Mouse (Mus musculus) heart, embryonic 14.5 days (tissue): ENCODE measurements around the gene Cpm. TPM values are rescaled to one million over a fixed set of nuclear protein-coding genes. Genes with fewer than 3 reads are reported as not detected.
A peak's percentile ranks its signal among the peaks of the same experiment; 100 is the strongest.

ENCODE experiments used
- ATAC-seq: fragments of 200-750 bp; cut with Nextera tagmentation; 2 replicates; pipeline ENCODE4 v1.8.0; 2017; ENCODE audit warnings: low read depth, moderate TSS enrichment; ENCODE audit not compliant: insufficient number of reproducible peaks, insufficient read depth, low FRiP score
- H3K27ac ChIP-seq, 2 experiments: fragments of 200-500 bp in 1 of 2; fragments of 300-500 bp in 1 of 2; sonication (generic) in 1 of 2; replicated peaks in 1 of 2; 2 replicates each; pipeline ENCODE4 v1.5.1; 2012 to 2014; ENCODE audit warnings: low read depth in 2 of 2, low read length in 2 of 2, control low read depth in 1 of 2, mild to moderate bottlenecking in 1 of 2, mixed read lengths in 1 of 2; ENCODE audit not compliant: control insufficient read depth in 1 of 2, insufficient read depth in 1 of 2
- H3K27me3 ChIP-seq: fragments of 300-500 bp; sonication (generic); 2 replicates; pipeline ENCODE4 v1.6.1; 2014; ENCODE audit warnings: mild to moderate bottlenecking, low read length, control low read depth; ENCODE audit not compliant: control insufficient read depth, insufficient read depth
- H3K36me3 ChIP-seq: fragments of 300-500 bp; sonication (generic); 2 replicates; pipeline ENCODE4 v1.6.1; 2014; ENCODE audit warnings: mild to moderate bottlenecking, control low read depth, low read length, mixed read lengths; ENCODE audit not compliant: control insufficient read depth, insufficient read depth
- H3K4me1 ChIP-seq, 2 experiments: fragments of 200-500 bp in 1 of 2; fragments of 300-500 bp in 1 of 2; sonication (generic) in 1 of 2; 2 replicates each; pipeline ENCODE4 v1.6.1; 2012 to 2014; ENCODE audit warnings: low read length in 2 of 2, control low read depth in 1 of 2, mixed read lengths in 1 of 2; ENCODE audit not compliant: control insufficient read depth in 2 of 2, insufficient read depth in 2 of 2
- H3K4me2 ChIP-seq: fragments of 300-500 bp; sonication (generic); 2 replicates; pipeline ENCODE4 v1.6.1; 2014; ENCODE audit warnings: mild to moderate bottlenecking, low read length
- H3K4me3 ChIP-seq, 2 experiments: fragments of 200-500 bp in 1 of 2; fragments of 300-500 bp in 1 of 2; sonication (generic) in 1 of 2; 2 replicates each; pipeline ENCODE4 v1.5.1; 2012 to 2014; ENCODE audit warnings: low read length in 2 of 2, mild to moderate bottlenecking in 2 of 2, control low read depth in 1 of 2, low read depth in 1 of 2, moderate library complexity in 1 of 2; ENCODE audit not compliant: control insufficient read depth in 1 of 2, insufficient read depth in 1 of 2
- H3K9ac ChIP-seq: fragments of 300-500 bp; sonication (generic); 2 replicates; pipeline ENCODE4 v1.6.1; 2014; ENCODE audit warnings: mild to moderate bottlenecking, low read length
- H3K9me3 ChIP-seq: fragments of 300-500 bp; sonication (generic); 2 replicates; pipeline ENCODE4 v1.6.1; 2016; ENCODE audit warnings: low read length, control low read depth; ENCODE audit not compliant: control insufficient read depth
- WGBS: fragments of 180-500 bp; shearing (Covaris S2); extraction: QIAGEN DNeasy Blood & Tissue Kit; methylation state at CpG from one replicate; pipeline ENCODE4 v1.1.7; 2014; 5-methylcytosine and 5-hydroxymethylcytosine counted together
- polyA plus RNA-seq: library from polyadenylated mRNA; unstranded; fragments of >200 nt; fragmentation: Nextera tagmentation; extraction: Ambion mirVana; gene quantifications from 2 replicates; pipeline ENCODE4 v1.2.1, GENCODE M21; 2014

The Cpm gene
- polyA plus RNA-seq, 1 experiment from 2014 or later, result 0.96 TPM

DNA sequence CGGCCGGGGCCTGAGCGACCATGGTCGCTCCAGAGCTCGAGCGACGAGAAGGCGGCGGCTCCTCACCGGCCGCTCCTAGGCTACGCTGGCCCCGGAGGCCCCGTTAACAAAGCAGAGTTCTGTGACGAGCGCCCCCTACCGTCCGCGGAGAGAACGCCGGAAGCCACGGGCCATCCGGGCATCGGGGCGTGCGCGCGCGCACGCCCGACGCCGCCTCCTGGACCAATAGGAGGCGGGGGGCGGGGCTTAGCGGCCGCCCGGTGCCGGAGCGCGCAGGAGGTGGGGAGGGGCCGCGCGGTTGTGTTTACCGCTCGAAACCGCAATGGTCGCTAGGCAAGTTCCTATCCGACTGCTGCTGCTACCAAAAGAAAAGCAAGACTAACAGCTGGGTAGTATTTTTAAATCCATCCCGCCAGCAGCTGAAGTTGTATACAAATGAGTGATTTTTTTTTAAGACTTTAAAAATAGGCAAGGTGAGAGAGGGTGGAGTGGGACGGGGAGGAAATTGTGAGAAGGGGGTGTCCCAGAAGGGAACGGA, 81.4 kb downstream of the Cpm start, which contains the start of gene Mdm2:
Gene Mdm2, minus strand, starts transcription at position 155 of the 538 bp plus-strand sequence.
- Histone ChIP-seq H3K4me2 (peak within 1 kb of the TSS; percentile 81), H3K9ac (peak within 1 kb of the TSS; percentile 100), H3K36me3 (peaks cover 32% of the 10 kb centered on the region), H3K27ac (peak within 1 kb of the TSS; percentile 96 to 99), H3K4me3 (peak within 1 kb of the TSS; percentile 85 to 98), H3K27me3 (no peaks in the 10 kb centered on the region), H3K9me3 (no peaks in the 10 kb centered on the region), H3K4me1 (peaks cover 0 to 19% of the 10 kb centered on the region in 2 experiments; a peak in 3 of 4 replicates)
- ATAC-seq, result peak; percentile 92
- under 1% methylated on average over 51 of the region's 52 CpGs for WGBS

DNA sequence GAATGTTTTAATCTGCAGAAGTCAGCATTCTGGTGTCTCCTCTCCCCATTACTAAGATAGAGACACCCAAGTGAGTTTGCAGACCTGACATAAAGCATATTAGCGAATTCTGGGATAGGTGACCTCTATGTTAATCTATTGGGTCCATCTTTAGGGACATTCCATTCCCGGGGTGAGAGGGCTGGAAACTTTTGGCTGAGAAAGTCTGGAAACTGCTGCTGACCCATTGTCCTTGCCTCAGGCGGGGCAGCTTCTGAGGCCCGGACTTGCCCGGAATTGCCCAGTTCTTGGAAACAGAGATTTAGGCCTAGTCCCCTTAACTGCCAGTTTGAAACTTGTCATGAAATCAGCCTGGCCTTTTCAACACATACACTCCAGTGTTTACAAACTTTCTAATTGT, 82.1 kb downstream of the Cpm start:
- Histone ChIP-seq H3K4me3 (peak overlapping the region in 1 of 2 experiments; percentile 98; a peak in 2 of 4 replicates), H3K4me2 (peak overlapping the region; percentile 72), H3K27me3 (no peaks in the 10 kb centered on the region), H3K9me3 (no peaks in the 10 kb centered on the region), H3K36me3 (peaks cover 26% of the 10 kb centered on the region), H3K4me1 (peaks cover 0 to 19% of the 10 kb centered on the region in 2 experiments; a peak in 3 of 4 replicates), H3K27ac (no peak overlapping the region), H3K9ac (peak overlapping the region; percentile 79)
- ATAC-seq, result no peak
- 68% methylated on average over 5 of the region's 5 CpGs for WGBS

DNA sequence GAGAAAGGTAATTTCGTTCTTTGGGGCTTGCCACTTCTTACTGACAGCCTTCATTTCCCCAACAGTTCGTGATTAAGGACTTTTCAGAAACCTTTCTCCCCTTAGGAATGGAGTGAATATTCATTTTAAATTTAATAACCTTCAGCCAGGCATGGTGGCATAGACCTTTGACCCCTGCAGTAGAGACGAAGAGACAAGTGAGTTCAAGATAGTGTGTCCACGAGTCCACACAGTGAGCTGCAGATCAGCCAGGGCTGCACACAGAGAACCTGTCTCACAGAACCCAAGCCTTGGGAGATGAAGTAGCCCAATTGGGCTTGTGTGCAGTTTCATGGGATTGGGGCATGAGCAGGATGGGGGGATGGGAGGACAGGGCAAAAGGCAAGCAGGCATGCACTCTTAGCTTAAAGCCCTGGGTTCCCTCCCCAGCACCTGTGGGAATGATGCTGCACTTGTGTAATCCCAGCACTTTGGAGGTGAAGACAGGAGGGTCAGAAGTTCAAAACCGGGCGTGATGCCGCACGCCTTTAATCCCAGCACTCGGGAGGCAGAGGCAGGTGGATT, 83.0 kb downstream of the Cpm start:
- H3K4me2 ChIP-seq, result no peak overlapping the region
- no peaks in the 10 kb centered on the region for H3K9me3 ChIP-seq
- WGBS, result 83% methylated on average over 9 of the region's 9 CpGs
- H3K27ac ChIP-seq, result no peak overlapping the region
- no peak for ATAC-seq
- peaks cover 2 to 16% of the 10 kb centered on the region in 2 experiments; a peak in 2 of 4 replicates for H3K4me1 ChIP-seq
- no peak overlapping the region for H3K9ac ChIP-seq
- no peak overlapping the region for H3K4me3 ChIP-seq
- no peaks in the 10 kb centered on the region for H3K27me3 ChIP-seq
- peaks cover 18% of the 10 kb centered on the region for H3K36me3 ChIP-seq

DNA sequence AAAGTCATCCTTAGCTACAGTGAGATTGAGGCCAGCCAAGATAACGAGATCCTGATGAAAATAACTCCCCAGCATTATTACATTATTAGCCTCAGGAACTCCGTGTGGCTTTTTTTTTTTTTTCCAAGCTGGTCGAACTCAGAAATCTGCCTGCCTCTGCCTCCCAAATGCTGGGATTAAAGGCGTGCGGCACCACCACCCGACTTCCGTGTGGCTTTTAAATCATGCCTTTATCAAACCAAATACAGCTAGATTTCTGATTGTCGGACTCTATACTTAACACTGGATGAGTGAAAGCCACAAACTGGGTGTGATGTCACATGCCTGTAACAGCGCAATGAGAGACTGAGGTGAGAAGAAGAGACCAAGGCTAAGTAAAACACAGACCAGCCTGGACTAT, 83.6 kb downstream of the Cpm start:
- no peak for ATAC-seq
- H3K27ac ChIP-seq, result no peak overlapping the region

DNA sequence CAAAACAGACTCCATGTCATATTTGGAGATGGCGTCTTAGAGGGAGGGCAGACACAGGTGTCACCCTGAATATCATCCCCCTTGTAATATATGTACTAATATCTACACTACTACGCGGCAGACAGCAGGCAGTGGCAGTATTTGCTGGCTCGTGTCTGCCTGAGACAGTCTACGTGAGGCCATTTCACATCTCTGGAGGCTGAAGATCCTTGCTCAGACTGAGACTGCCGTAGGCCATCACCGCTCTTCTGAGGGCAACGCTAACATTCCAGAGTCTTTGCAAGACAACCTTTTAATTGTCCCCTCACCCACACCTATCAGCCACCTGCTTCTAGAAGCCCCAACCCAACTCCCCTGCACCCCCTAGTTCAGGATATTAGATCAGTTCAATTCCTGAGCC, 84.2 kb downstream of the Cpm start:
- H3K4me3 ChIP-seq, result no peak overlapping the region
- H3K27me3 ChIP-seq, result no peaks in the 10 kb centered on the region
- H3K4me2 ChIP-seq, result no peak overlapping the region
- H3K36me3 ChIP-seq, result peaks cover 9% of the 10 kb centered on the region
- H3K9ac ChIP-seq, result no peak overlapping the region
- H3K4me1 ChIP-seq, result peaks cover 7 to 28% of the 10 kb centered on the region in 2 experiments
- no peak overlapping the region for H3K27ac ChIP-seq
- H3K9me3 ChIP-seq, result no peaks in the 10 kb centered on the region
- 89% methylated on average over 8 of the region's 8 CpGs for WGBS
- no peak for ATAC-seq

More for the DNA sequence above, 83.6 kb downstream of the Cpm start:
- no peak overlapping the region for H3K9ac ChIP-seq
- no peaks in the 10 kb centered on the region for H3K27me3 ChIP-seq
- H3K4me1 ChIP-seq, result peaks cover 7 to 22% of the 10 kb centered on the region in 2 experiments
- peaks cover 12% of the 10 kb centered on the region for H3K36me3 ChIP-seq
- H3K4me3 ChIP-seq, result no peak overlapping the region
- no peak overlapping the region for H3K4me2 ChIP-seq
- no peaks in the 10 kb centered on the region for H3K9me3 ChIP-seq
- 89% methylated on average over 9 of the region's 9 CpGs for WGBS

DNA sequence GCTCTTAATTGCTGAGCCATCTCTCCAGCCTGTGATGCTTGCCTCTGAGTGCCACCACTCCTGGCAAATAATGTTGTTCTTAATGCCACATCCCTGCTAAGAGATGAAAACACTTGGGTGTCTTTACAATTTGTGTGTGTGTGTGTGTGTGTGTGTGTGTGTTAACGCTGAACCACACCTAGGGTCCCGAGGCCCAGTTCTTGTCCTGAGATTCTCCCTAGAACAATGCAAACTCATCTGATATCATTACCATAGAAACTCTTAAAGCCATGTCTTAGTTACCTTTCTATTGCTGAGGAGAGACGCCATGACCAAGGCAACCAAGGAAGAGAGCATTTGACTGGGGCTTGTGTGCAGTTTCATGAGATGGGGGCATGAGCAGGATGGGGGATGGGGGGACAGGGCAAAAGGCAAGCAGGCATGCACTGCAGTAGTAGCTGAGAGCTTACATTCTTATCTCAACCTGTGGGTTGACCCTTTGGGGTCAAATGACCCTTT, 84.8 kb downstream of the Cpm start:
- Histone ChIP-seq H3K9me3 (no peaks in the 10 kb centered on the region), H3K27ac (no peak overlapping the region), H3K9ac (no peak overlapping the region), H3K4me3 (no peak overlapping the region), H3K4me2 (no peak overlapping the region), H3K36me3 (peaks cover 4% of the 10 kb centered on the region), H3K27me3 (no peaks in the 10 kb centered on the region), H3K4me1 (peaks cover 7 to 23% of the 10 kb centered on the region in 2 experiments)
- no peak for ATAC-seq
- 80% methylated on average over 3 of the region's 3 CpGs for WGBS

DNA sequence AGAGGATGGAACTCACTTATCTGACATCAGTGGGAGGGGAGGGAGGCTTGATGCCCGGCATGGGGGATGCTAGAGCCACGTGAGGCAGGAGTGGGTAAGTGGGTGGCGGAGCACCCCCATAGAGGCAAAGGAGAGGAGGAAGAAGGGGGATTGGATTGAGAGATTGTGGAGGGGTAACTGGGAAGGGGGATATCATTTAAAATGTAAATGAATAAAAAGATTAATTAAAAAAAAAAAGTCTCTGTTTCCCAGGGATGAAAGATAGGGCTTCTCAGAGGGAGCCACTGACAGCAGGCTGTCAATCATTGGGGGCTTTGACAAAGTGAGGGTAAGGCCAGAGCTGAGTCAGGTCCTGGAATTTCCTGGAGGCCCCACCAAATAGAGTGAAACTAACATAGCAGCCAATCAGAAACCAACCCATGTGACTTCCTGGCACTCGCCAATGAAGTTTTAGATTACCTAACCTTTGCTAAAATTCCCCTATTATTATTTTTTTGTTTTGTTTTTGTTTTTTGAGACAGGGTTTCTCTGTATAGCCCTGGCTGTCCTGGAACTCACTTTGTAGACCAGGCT, 85.7 kb downstream of the Cpm start:
- no peak overlapping the region for H3K27ac ChIP-seq
- no peaks in the 10 kb centered on the region for H3K27me3 ChIP-seq
- no peak for ATAC-seq
- WGBS, result 57% methylated on average over 4 of the region's 4 CpGs
- no peak overlapping the region for H3K4me3 ChIP-seq
- H3K4me2 ChIP-seq, result no peak overlapping the region
- H3K36me3 ChIP-seq, result no peaks in the 10 kb centered on the region
- no peak overlapping the region for H3K9ac ChIP-seq
- no peaks in the 10 kb centered on the region for H3K9me3 ChIP-seq
- H3K4me1 ChIP-seq, result peaks cover 7 to 19% of the 10 kb centered on the region in 2 experiments
